Mouse (Mus musculus) CH12.LX (cell line): ENCODE data around the gene Gm9913.

Experiments
- CTCF ChIP-seq, 2 experiments: IDR thresholded peaks in 1 of 2; conservative IDR thresholded peaks in 1 of 2; 2 replicates each; pipeline ENCODE4 v1.5.1; 2011 to 2012; ENCODE audit warnings: low read depth in 2 of 2, low read length in 2 of 2, improper control_type of control experiment in 1 of 2, inconsistent platforms in 1 of 2, mild to moderate bottlenecking in 1 of 2, moderate library complexity in 1 of 2
- E2F4 ChIP-seq: IDR thresholded peaks from 2 replicates; pipeline ENCODE4 v1.6.1; 2011; ENCODE audit warnings: low read depth, low read length, improper control_type of control experiment; ENCODE audit not compliant: insufficient replicate concordance
- JUN ChIP-seq: IDR thresholded peaks from 2 replicates; pipeline ENCODE4 v1.6.1; 2011; ENCODE audit warnings: low read depth, mild to moderate bottlenecking, low read length, improper control_type of control experiment, moderate library complexity; ENCODE audit not compliant: insufficient read depth
- MAFK ChIP-seq: IDR thresholded peaks from 2 replicates; pipeline ENCODE4 v1.6.1; 2011; ENCODE audit warnings: low read length, improper control_type of control experiment; ENCODE audit not compliant: insufficient replicate concordance
- MAX ChIP-seq: IDR thresholded peaks from 2 replicates; pipeline ENCODE4 v1.6.1; 2011; ENCODE audit warnings: low read length, improper control_type of control experiment
- MEF2A ChIP-seq: IDR thresholded peaks from 2 replicates; pipeline ENCODE4 v1.6.1; 2014; ENCODE audit warnings: low read depth, mild to moderate bottlenecking, inconsistent platforms, low read length, improper control_type of control experiment, borderline replicate concordance
- POLR2A ChIP-seq: IDR thresholded peaks from 2 replicates; pipeline ENCODE4 v1.6.1; 2011; ENCODE audit warnings: low read depth, mild to moderate bottlenecking, improper control_type of control experiment, low read length
- RAD21 ChIP-seq: IDR thresholded peaks from 2 replicates; pipeline ENCODE4 v1.6.1; 2011; ENCODE audit warnings: low read depth, mild to moderate bottlenecking, low read length, improper control_type of control experiment, moderate library complexity
- UBTF ChIP-seq: IDR thresholded peaks from 2 replicates; pipeline ENCODE4 v1.6.1; 2012; ENCODE audit warnings: low read depth, mild to moderate bottlenecking, inconsistent platforms, low read length, improper control_type of control experiment, moderate library complexity
- ZKSCAN1 ChIP-seq: IDR thresholded peaks from 2 replicates; pipeline ENCODE4 v1.6.1; 2012; ENCODE audit warnings: low read depth, inconsistent platforms, low read length, improper control_type of control experiment, borderline replicate concordance

DNA sequence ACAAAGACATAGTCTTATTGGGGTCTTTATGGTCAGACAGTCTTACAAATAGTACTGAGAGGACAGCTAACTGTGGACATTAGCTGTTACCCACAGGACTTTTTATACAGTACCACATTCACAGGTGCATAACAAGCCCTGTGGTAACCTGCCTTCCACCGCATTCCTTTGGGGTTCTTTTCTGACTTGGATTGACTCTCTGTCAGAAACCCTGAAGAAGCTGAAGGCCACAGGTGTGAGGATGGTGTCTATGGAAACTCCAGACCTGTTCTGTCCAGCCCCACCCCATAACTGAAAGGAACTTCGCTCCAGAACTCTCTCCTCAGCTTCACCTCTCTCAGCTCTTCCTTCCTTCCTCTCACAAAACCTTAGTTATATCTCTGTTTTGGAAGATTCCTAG, 10.6 kb upstream of the Gm9913 start:
- TF ChIP-seq CTCF (conservative IDR thresholded peaks at IDR 0.05 in 1 of 2, IDR thresholded peaks at IDR 0.05 in 1 of 2; ENCODE audit: low read depth in 2 of 2, low read length in 2 of 2) (no peak), RAD21 (no peak), E2F4 (no peak), JUN (no peak), MAX (no peak), POLR2A (no peak), UBTF (no peak), MEF2A (no peak), MAFK (no peak), ZKSCAN1 (no peak)
